Mouse (Mus musculus) intestine, embryonic 15.5 days (tissue): Measurements from ENCODE around the gene Abcb1a. TPM values are rescaled to one million over a fixed set of nuclear protein-coding genes. Genes with fewer than 3 reads are reported as not detected.
A peak's percentile ranks its signal among the peaks of the same experiment; 100 is the strongest.

ENCODE experiments used
- ATAC-seq: fragments of 200-750 bp; cut with Nextera tagmentation; 2 replicates; pipeline ENCODE4 v1.8.0; 2017; ENCODE audit warnings: moderate TSS enrichment, moderate library complexity
- H3K27ac ChIP-seq: fragments of 300-500 bp; sonication (generic); 2 replicates; pipeline ENCODE4 v1.5.1; 2015; ENCODE audit warnings: mild to moderate bottlenecking, inconsistent platforms
- H3K27me3 ChIP-seq: fragments of 300-500 bp; sonication (generic); replicated peaks from 2 replicates; pipeline ENCODE4 v1.6.1; 2015; ENCODE audit warnings: inconsistent platforms
- H3K36me3 ChIP-seq: fragments of 300-500 bp; sonication (generic); 2 replicates; pipeline ENCODE4 v1.6.1; 2015; ENCODE audit warnings: inconsistent platforms
- H3K4me1 ChIP-seq: fragments of 300-500 bp; sonication (generic); replicated peaks from 2 replicates; pipeline ENCODE4 v1.6.1; 2015; ENCODE audit warnings: inconsistent platforms
- H3K4me2 ChIP-seq: fragments of 300-500 bp; sonication (generic); replicated peaks from 2 replicates; pipeline ENCODE4 v1.6.1; 2015; ENCODE audit warnings: mild to moderate bottlenecking, inconsistent platforms
- H3K4me3 ChIP-seq: fragments of 300-500 bp; sonication (generic); replicated peaks from 2 replicates; pipeline ENCODE4 v1.5.1; 2015; ENCODE audit warnings: inconsistent platforms
- H3K9ac ChIP-seq: fragments of 300-500 bp; sonication (generic); 2 replicates; pipeline ENCODE4 v1.6.1; 2015; ENCODE audit warnings: inconsistent platforms
- H3K9me3 ChIP-seq: fragments of 300-500 bp; sonication (generic); 2 replicates; pipeline ENCODE4 v1.6.1; 2016; ENCODE audit warnings: inconsistent platforms
- WGBS: fragments of 180-500 bp; shearing (Covaris S2); methylation state at CpG from one replicate; pipeline ENCODE4 v1.1.7; 2015; 5-methylcytosine and 5-hydroxymethylcytosine counted together
- polyA plus RNA-seq: library from polyadenylated mRNA; unstranded; fragments of >200 nt; fragmentation: Nextera tagmentation; extraction: Ambion mirVana; gene quantifications from 2 replicates; pipeline ENCODE4 v1.2.1, GENCODE M21; 2015

Abcb1a gene
- 8.7 and 9.4 TPM in 2 replicates for polyA plus RNA-seq

GRCm38 (mm10) chr5:8659911-8660737 is at the start of gene Abcb1a:
TSS of gene Abcb1a (plus strand) at chr5:8660077.
- WGBS: 4% methylated on average over 37 of the region's 37 CpGs
- peak; percentile 90 for ATAC-seq
- H3K9me3 ChIP-seq: no peaks in the 10 kb centered on the region
- no peaks in the 10 kb centered on the region for H3K36me3 ChIP-seq
- peak within 1 kb of the TSS; percentile 48 for H3K9ac ChIP-seq
- no peaks in the 10 kb centered on the region for H3K4me1 ChIP-seq
- peak within 1 kb of the TSS; percentile 90 for H3K4me2 ChIP-seq
- peak within 1 kb of the TSS; percentile 56 for H3K4me3 ChIP-seq
- H3K27me3 ChIP-seq: no peaks in the 10 kb centered on the region
- peak within 1 kb of the TSS; percentile 61 for H3K27ac ChIP-seq

- Histone ChIP-seq H3K9me3 (no peaks in the 10 kb centered on the region), H3K4me2 (peak overlapping the region; percentile 97), H3K4me1 (no peaks in the 10 kb centered on the region), H3K4me3 (peak overlapping the region; percentile 90), H3K36me3 (no peaks in the 10 kb centered on the region), H3K27ac (peak overlapping the region; percentile 77), H3K27me3 (no peaks in the 10 kb centered on the region), H3K9ac (peak overlapping the region; percentile 73)
- peak; percentile 72 for ATAC-seq
- whole genome bisulfite sequencing: 0% methylated on average over 47 of the region's 49 CpGs
These were observed 37.7 kb upstream of the Abcb1a start for GRCm38 (mm10) chr5:8622071-8622595.

- Histone ChIP-seq H3K4me1 (no peaks in the 10 kb centered on the region), H3K9me3 (no peaks in the 10 kb centered on the region), H3K36me3 (no peaks in the 10 kb centered on the region), H3K4me3 (peak within 1 kb of the TSS; percentile 90), H3K9ac (peak within 1 kb of the TSS; percentile 73), H3K4me2 (peak within 1 kb of the TSS; percentile 97), H3K27me3 (no peaks in the 10 kb centered on the region), H3K27ac (peak within 1 kb of the TSS; percentile 77)
- under 1% methylated on average over 65 of the region's 74 CpGs for WGBS
- peak; percentile 98 for ATAC-seq
These were observed 37.2 kb upstream of the Abcb1a start, which contains the start of gene Rundc3b for GRCm38 (mm10) chr5:8622596-8623231. TSS of gene Rundc3b (minus strand) at chr5:8622952.

GRCm38 (mm10) chr5:8632901-8633300 is 27.0 kb upstream of the Abcb1a start:
- 52% methylated on average over 3 of the region's 3 CpGs for WGBS
- Histone ChIP-seq H3K9ac (no peak overlapping the region), H3K4me3 (no peak overlapping the region), H3K36me3 (no peaks in the 10 kb centered on the region), H3K9me3 (no peaks in the 10 kb centered on the region), H3K4me1 (no peaks in the 10 kb centered on the region), H3K27ac (no peak overlapping the region), H3K27me3 (no peaks in the 10 kb centered on the region), H3K4me2 (no peak overlapping the region)
- ATAC-seq: peak; percentile 54; the same call in 1 of the 2 replicates

GRCm38 (mm10) chr5:8634489-8634975 is 25.3 kb upstream of the Abcb1a start:
- no peaks in the 10 kb centered on the region for H3K36me3 ChIP-seq
- no peak overlapping the region for H3K9ac ChIP-seq
- H3K27ac ChIP-seq: no peak overlapping the region
- no peaks in the 10 kb centered on the region for H3K9me3 ChIP-seq
- no peaks in the 10 kb centered on the region for H3K4me1 ChIP-seq
- no peak overlapping the region for H3K4me3 ChIP-seq
- no peaks in the 10 kb centered on the region for H3K27me3 ChIP-seq
- no peak overlapping the region for H3K4me2 ChIP-seq
- peak; percentile 96 for ATAC-seq

- Histone ChIP-seq H3K27me3 (no peaks in the 10 kb centered on the region), H3K9ac (no peak overlapping the region), H3K4me1 (no peaks in the 10 kb centered on the region), H3K36me3 (no peaks in the 10 kb centered on the region), H3K4me2 (no peak overlapping the region), H3K27ac (no peak overlapping the region), H3K9me3 (no peaks in the 10 kb centered on the region), H3K4me3 (no peak overlapping the region)
- WGBS: 78% methylated on average over 4 of the region's 4 CpGs
- 0 out of 2 replicates have a peak, but pooled peaks have one; percentile 25 for ATAC-seq
These were observed 11.6 kb upstream of the Abcb1a start for GRCm38 (mm10) chr5:8648300-8648699.

GRCm38 (mm10) chr5:8648774-8649173 is 11.1 kb upstream of the Abcb1a start:
- peak; percentile 84 for ATAC-seq
- no peaks in the 10 kb centered on the region for H3K4me1 ChIP-seq

GRCm38 (mm10) chr5:8652085-8652484 is 7.8 kb upstream of the Abcb1a start:
- Histone ChIP-seq H3K36me3 (no peaks in the 10 kb centered on the region), H3K9ac (no peak overlapping the region), H3K27me3 (no peaks in the 10 kb centered on the region), H3K27ac (no peak overlapping the region), H3K4me1 (no peaks in the 10 kb centered on the region), H3K4me2 (no peak overlapping the region), H3K9me3 (no peaks in the 10 kb centered on the region), H3K4me3 (no peak overlapping the region)
- ATAC-seq: no peak
- WGBS: 90% methylated on average over 2 of the region's 2 CpGs

More at GRCm38 (mm10) chr5:8648774-8649173, 11.1 kb upstream of the Abcb1a start:
- Histone ChIP-seq H3K4me3 (no peak overlapping the region), H3K4me2 (no peak overlapping the region), H3K36me3 (no peaks in the 10 kb centered on the region), H3K9ac (no peak overlapping the region), H3K27me3 (no peaks in the 10 kb centered on the region), H3K9me3 (no peaks in the 10 kb centered on the region), H3K27ac (no peak overlapping the region)

GRCm38 (mm10) chr5:8660738-8661151 is 868 bp downstream of the Abcb1a start:
- Histone ChIP-seq H3K27me3 (no peaks in the 10 kb centered on the region), H3K4me1 (no peaks in the 10 kb centered on the region), H3K36me3 (no peaks in the 10 kb centered on the region), H3K4me3 (peak overlapping the region; percentile 56), H3K9me3 (no peaks in the 10 kb centered on the region), H3K9ac (peak overlapping the region; percentile 48; the same call in 1 of the 2 replicates), H3K27ac (no peak overlapping the region), H3K4me2 (peak overlapping the region; percentile 90)
- ATAC-seq: peak; percentile 22; the same call in 1 of the 2 replicates
- 46% methylated on average over 10 of the region's 10 CpGs for WGBS

GRCm38 (mm10) chr5:8664678-8665077 is 4.8 kb downstream of the Abcb1a start:
- no peaks in the 10 kb centered on the region for H3K36me3 ChIP-seq
- no peak overlapping the region for H3K27ac ChIP-seq
- no peaks in the 10 kb centered on the region for H3K9me3 ChIP-seq
- WGBS: 36% methylated on average over 3 of the region's 3 CpGs
- H3K4me2 ChIP-seq: no peak overlapping the region
- H3K9ac ChIP-seq: no peak overlapping the region
- H3K4me1 ChIP-seq: no peaks in the 10 kb centered on the region; the same call in 1 of the 2 replicates
- no peak overlapping the region for H3K4me3 ChIP-seq
- no peaks in the 10 kb centered on the region for H3K27me3 ChIP-seq
- peak; percentile 68 for ATAC-seq

- WGBS: 59% methylated on average over 9 of the region's 9 CpGs
- Histone ChIP-seq H3K9me3 (no peaks in the 10 kb centered on the region), H3K36me3 (no peaks in the 10 kb centered on the region), H3K27ac (peak overlapping the region; percentile 15), H3K9ac (no peak overlapping the region), H3K4me1 (no peaks in the 10 kb centered on the region; the same call in 1 of the 2 replicates), H3K27me3 (no peaks in the 10 kb centered on the region), H3K4me2 (no peak overlapping the region), H3K4me3 (no peak overlapping the region)
- ATAC-seq: peak; percentile 86
These were observed 8.0 kb downstream of the Abcb1a start for GRCm38 (mm10) chr5:8667758-8668474.
